Mouse (Mus musculus): ENCODE results near the gene Pkn1. TPM values are rescaled to one million over a fixed set of nuclear protein-coding genes. Genes with fewer than 3 reads are reported as not detected.

Gene Pkn1
- polyA plus RNA-seq, 1 experiment from 2014 or later: 21.5 TPM

DNA sequence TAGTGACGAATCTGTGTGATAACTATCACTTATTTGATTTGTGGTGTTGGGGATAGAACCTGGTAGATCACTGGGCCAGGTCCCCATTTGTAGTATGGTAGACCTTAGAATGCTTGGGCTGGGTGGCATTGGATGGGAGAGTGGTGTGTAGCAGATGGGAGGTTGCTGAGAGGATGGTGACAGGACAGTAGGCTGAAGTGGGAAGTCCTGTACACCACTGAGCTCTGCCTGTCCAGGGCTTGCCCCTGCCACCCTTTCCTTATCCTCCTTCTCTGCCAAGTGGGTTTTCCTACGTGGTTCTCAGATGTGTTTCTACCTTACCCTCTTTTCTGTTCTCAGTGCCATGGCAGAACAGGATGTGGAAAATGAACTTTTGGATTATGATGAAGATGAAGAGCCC, 20.1 kb upstream of the Pkn1 start:
- DNase-seq (ENCODE audit: low spot score): no peak
- Histone ChIP-seq H3K27ac (no peak overlapping the region), H3K9me3 (no peaks in the 10 kb centered on the region), H3K4me3 (no peak overlapping the region), H3K4me1 (peaks cover 16% of the 10 kb centered on the region), H3K36me3 (peaks cover 54% of the 10 kb centered on the region), H3K27me3 (ENCODE audit: insufficient read depth, poor library complexity, severe bottlenecking) (no peaks in the 10 kb centered on the region)
- 95% methylated on average over 2 of the region's 2 CpGs for WGBS

DNA sequence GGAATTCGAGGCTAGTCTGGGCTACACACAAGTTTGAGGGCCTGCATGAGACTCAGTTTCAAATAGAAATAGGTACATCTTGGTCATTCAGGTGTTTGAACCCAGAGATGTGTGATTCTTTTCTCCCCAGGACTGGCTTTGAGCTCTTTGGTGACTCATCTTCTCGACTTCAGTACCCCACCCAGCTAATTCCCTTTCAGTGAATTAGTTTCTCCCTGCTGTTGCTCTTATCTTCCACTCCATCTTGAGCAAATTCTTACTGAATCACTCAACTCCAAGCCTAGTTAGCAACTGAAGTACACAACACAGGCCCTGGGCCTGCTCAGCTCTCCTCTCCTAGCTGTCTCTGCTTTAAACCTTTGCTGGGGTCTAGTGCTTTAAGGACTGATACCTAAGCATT, 17.6 kb upstream of the Pkn1 start:
- no peaks in the 10 kb centered on the region for H3K27me3 ChIP-seq (ENCODE audit: insufficient read depth, poor library complexity, severe bottlenecking)
- no peak for DNase-seq (ENCODE audit: low spot score)
- H3K9me3 ChIP-seq: no peaks in the 10 kb centered on the region
- peak overlapping the region; percentile 98 for H3K4me3 ChIP-seq
- peaks cover 16% of the 10 kb centered on the region for H3K4me1 ChIP-seq
- H3K36me3 ChIP-seq: peaks cover 29% of the 10 kb centered on the region
- peak overlapping the region; percentile 59 for H3K27ac ChIP-seq
- 60% methylated on average over 2 of the region's 2 CpGs for WGBS

DNA sequence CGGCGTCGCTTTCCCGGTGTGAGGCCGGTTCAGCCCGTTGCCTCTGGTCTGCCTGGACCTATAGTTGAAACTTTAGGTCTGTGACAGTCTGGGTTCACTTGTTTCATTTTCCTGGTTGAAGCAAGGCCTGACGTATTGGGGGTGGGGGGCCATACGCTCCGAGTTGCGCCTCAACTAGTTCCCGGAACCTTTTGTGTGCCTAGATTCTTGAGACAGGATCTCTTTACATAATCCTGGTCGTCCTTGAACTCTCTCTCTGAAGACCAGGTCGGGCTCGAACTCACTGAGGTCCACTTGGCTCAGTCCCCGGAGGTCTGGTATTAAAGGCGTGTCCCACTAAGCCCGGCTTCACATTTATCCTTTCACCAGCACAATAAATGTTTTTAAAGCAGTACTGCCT, 16.8 kb upstream of the Pkn1 start:
- WGBS: under 1% methylated on average over 17 of the region's 17 CpGs
- Histone ChIP-seq H3K9me3 (no peaks in the 10 kb centered on the region), H3K27ac (peak overlapping the region; percentile 99), H3K4me3 (peak overlapping the region; percentile 98), H3K4me1 (peaks cover 16% of the 10 kb centered on the region), H3K36me3 (peaks cover 21% of the 10 kb centered on the region), H3K27me3 (ENCODE audit: insufficient read depth, poor library complexity, severe bottlenecking) (no peaks in the 10 kb centered on the region)
- DNase-seq (ENCODE audit: low spot score): no peak

DNA sequence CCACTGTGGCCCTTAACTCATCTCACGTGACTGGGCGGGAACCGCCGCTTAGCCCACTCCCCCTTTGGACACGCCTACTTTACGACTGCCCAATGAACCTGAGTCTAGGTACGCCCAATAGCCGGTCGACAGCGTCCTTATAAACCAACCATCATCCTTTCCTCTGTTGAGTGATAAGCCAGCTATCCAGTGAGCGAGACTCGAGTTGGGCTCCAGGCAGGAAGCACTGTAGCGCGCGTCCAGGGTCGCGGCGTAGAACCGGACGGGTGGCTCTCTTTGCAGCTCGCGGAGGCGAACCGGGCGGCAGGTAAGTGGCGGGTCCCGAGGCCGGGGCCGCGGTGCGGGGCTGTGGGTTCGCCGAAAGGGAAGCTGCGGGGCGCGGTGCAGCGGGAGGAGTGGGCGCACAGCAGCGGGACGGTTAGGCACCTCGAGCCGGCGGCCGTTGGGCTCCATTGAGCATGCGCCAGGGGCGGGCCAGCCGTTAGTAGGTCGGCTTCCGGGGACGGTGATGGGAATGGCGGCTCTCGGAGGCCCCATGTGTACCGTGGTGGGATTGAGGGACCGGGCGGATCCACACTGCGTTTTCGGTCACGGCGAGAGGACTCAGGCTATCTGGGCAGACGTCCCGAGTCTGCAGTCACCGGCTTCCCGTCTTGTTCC, 16.2 kb upstream of the Pkn1 start, which contains the start of gene Ddx39:
TSS of gene Ddx39 (plus strand) at position 147 of the 660 bp plus-strand sequence.
- under 1% methylated on average over 62 of the region's 63 CpGs for WGBS
- Histone ChIP-seq H3K4me3 (peak within 1 kb of the TSS; percentile 98), H3K4me1 (peaks cover 16% of the 10 kb centered on the region), H3K27ac (peak within 1 kb of the TSS; percentile 99), H3K27me3 (ENCODE audit: insufficient read depth, poor library complexity, severe bottlenecking) (no peaks in the 10 kb centered on the region), H3K36me3 (peaks cover 15% of the 10 kb centered on the region), H3K9me3 (no peaks in the 10 kb centered on the region)
- DNase-seq (ENCODE audit: low spot score): peak; percentile 99

DNA sequence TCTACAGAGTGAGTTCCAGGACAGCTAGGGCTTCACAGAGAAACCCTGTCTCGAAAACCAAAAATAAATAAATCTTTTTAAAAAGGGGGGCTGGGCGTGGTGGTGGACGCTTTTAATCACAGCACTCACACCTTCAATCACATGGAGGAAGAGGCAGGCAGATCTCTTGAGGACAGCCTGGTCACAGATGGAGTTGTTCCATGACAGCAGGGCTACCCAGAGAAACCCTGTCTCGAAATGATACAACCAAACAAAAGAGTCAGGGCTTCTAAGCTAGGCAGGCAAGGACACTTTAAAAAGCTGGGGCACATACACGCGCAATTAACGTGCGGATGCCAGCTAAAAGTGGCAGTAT, 15.7 kb upstream of the Pkn1 start:
- H3K27me3 ChIP-seq (ENCODE audit: insufficient read depth, poor library complexity, severe bottlenecking): no peaks in the 10 kb centered on the region
- H3K4me1 ChIP-seq: peaks cover 16% of the 10 kb centered on the region
- H3K27ac ChIP-seq: peak overlapping the region; percentile 99
- peak overlapping the region; percentile 98 for H3K4me3 ChIP-seq
- H3K9me3 ChIP-seq: no peaks in the 10 kb centered on the region
- no peak for DNase-seq (ENCODE audit: low spot score)
- WGBS: 16% methylated on average over 8 of the region's 8 CpGs
- H3K36me3 ChIP-seq: peaks cover 10% of the 10 kb centered on the region

DNA sequence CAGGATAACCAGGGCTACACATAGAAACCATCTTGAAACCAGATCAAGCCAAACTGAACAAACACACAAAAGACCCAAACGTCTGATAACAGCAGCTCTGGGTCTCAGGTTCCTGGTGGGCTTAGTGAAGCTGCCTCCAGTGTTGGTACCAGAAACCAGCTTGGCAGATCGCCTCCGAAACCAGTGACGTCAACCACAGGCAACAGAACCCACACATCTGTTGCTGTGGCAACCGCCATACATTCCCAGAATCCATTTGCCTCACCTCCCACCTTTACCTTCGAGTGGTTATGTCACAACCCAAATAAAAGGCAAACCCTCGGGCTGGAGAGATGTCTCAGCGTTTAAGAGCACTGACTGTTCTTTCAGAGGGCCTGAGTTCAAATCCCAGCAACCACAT, 8.6 kb upstream of the Pkn1 start:
- Histone ChIP-seq H3K9me3 (no peaks in the 10 kb centered on the region), H3K4me1 (peaks cover 5% of the 10 kb centered on the region; the same call in 1 of the 2 replicates), H3K27ac (no peak overlapping the region), H3K27me3 (ENCODE audit: insufficient read depth, poor library complexity, severe bottlenecking) (no peaks in the 10 kb centered on the region), H3K36me3 (no peaks in the 10 kb centered on the region), H3K4me3 (no peak overlapping the region)
- no peak for DNase-seq (ENCODE audit: low spot score)
- WGBS: 69% methylated on average over 8 of the region's 8 CpGs

DNA sequence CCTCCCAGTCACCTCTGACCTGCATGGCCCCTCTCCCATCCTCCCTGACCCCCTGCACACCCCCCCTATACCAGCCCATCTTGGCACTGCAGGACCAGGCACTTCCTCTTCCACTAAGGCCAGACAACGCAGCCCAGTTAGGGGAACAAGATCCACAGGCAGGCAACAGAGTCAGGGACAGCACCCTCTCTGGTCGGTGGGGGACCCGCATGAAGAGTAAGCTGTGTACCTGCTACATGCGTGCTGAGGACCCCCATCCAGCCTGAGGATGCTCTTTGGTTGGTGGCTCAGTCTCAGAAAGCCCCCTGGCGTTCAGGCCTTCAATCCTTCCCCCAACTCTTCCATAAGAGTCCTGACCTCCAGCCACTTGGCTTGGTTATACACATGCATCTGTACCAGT, 7.4 kb upstream of the Pkn1 start:
- 57% methylated on average over 5 of the region's 5 CpGs for WGBS
- no peak for DNase-seq (ENCODE audit: low spot score)
- no peaks in the 10 kb centered on the region for H3K27me3 ChIP-seq (ENCODE audit: insufficient read depth, poor library complexity, severe bottlenecking)
- peak overlapping the region; percentile 22; the same call in 1 of the 2 replicates for H3K27ac ChIP-seq
- H3K4me1 ChIP-seq: peaks cover 5% of the 10 kb centered on the region; the same call in 1 of the 2 replicates
- no peaks in the 10 kb centered on the region for H3K36me3 ChIP-seq
- H3K9me3 ChIP-seq: no peaks in the 10 kb centered on the region
- no peak overlapping the region for H3K4me3 ChIP-seq

DNA sequence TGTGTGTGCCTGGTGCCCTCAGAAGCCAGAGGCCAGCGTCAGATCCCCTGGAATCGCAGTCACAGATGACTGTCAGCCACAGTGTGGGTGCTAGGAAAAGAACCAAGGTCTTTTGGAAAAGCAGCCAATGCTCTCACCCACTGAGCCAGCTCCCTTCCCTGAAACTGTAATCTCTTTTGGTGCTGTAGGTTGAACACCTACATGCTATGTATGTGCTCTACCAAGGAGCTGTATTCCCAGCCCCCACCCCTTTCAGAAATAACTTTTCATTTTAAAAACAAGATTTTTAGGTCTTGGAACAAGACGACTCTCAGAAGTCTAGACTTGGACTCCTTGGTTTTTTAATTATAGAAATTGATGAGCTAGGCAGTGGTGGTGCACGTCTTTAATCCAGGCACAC, 4.4 kb upstream of the Pkn1 start:
- Histone ChIP-seq H3K4me1 (peaks cover 28% of the 10 kb centered on the region), H3K4me3 (no peak overlapping the region), H3K27ac (no peak overlapping the region), H3K9me3 (no peaks in the 10 kb centered on the region), H3K36me3 (no peaks in the 10 kb centered on the region), H3K27me3 (ENCODE audit: insufficient read depth, poor library complexity, severe bottlenecking) (no peaks in the 10 kb centered on the region)
- 70% methylated on average over 4 of the region's 4 CpGs for WGBS
- DNase-seq (ENCODE audit: low spot score): no peak

DNA sequence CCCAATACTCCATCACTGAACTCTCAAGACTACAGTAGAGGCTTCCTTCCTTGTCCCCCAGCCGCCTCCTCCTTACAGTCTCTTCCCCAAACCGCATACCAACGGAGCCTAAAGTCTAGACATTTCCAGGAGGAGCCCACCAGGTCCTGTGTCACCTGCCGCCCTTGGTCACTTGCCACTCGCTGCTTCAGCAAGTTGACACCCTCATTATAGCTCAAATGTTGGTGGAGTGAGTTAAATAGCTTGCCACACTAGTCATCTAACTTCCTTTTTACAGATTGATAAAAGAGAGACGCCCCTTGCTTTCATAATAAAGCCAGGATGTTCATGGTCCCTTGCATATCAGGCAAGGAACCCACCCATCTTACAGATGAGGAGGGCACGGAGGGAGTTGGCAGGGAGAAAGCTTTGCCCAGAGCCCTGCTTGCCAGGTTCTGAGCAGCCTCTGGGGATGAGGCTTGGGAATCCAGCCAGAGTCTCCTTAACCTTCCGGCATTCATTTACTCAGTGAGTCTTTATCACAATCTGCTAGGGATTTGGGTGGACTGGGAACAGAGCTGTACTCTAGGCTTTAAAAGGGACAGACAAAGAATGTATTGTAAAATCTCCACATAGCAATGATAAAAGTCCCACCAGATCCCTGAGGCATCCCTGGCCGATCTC, 1.6 kb upstream of the Pkn1 start:
- H3K27ac ChIP-seq: no peak overlapping the region
- 69% methylated on average over 9 of the region's 9 CpGs for WGBS

DNA sequence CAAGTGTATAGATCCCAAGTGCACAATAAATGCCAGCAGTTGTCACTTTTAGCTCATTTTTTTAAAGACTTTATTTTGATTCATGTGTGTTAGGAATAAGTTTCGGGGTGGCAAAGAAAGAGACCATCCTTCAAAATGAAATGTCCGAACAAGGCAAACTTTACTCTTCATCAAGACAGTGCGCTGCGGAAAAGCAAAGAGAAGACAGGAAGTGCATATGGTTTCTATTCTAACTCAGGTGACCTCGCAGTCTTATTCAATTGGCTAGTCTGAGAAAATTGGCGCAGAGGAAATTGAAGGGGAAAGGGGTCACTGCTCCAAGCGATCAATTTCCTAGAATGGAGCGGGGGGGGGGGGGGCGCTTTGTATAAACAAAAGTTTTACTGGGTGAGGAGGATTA, 587 bp upstream of the Pkn1 start:
- no peaks in the 10 kb centered on the region for H3K36me3 ChIP-seq
- H3K4me1 ChIP-seq: peaks cover 47% of the 10 kb centered on the region
- peak overlapping the region; percentile 95 for H3K4me3 ChIP-seq
- H3K9me3 ChIP-seq: no peaks in the 10 kb centered on the region
- WGBS: 51% methylated on average over 9 of the region's 9 CpGs
- H3K27me3 ChIP-seq (ENCODE audit: insufficient read depth, poor library complexity, severe bottlenecking): no peaks in the 10 kb centered on the region
- H3K27ac ChIP-seq: peak overlapping the region; percentile 96
- DNase-seq (ENCODE audit: low spot score): no peak

More for the DNA sequence above, 1.6 kb upstream of the Pkn1 start:
- H3K4me3 ChIP-seq: no peak overlapping the region
- no peaks in the 10 kb centered on the region for H3K9me3 ChIP-seq
- DNase-seq (ENCODE audit: low spot score): no peak
- H3K27me3 ChIP-seq (ENCODE audit: insufficient read depth, poor library complexity, severe bottlenecking): no peaks in the 10 kb centered on the region
- no peaks in the 10 kb centered on the region for H3K36me3 ChIP-seq
- peaks cover 44% of the 10 kb centered on the region for H3K4me1 ChIP-seq

DNA sequence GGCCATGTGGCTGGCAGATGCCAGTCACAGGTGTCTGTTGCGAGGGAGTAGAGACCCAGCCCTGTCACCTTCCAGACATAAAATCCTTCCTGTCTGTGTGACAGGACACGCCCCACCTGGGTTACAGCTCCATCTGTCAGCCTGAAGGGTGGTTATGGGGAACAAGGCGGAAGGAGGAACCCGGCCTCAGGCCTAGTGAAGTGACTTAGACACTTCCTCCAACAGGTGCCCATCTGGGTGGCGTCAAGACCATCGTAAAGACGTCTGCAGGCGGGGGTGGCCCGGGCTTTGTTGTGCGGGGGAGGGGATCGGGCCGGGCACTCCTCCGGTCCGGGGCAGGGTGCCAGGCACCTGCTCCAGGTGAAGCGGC, 703 bp downstream of the Pkn1 start:
- WGBS: 6% methylated on average over 15 of the region's 15 CpGs
- no peaks in the 10 kb centered on the region for H3K27me3 ChIP-seq (ENCODE audit: insufficient read depth, poor library complexity, severe bottlenecking)
- peak overlapping the region; percentile 95 for H3K4me3 ChIP-seq
- DNase-seq (ENCODE audit: low spot score): no peak
- no peaks in the 10 kb centered on the region for H3K36me3 ChIP-seq
- peak overlapping the region; percentile 96 for H3K27ac ChIP-seq
- H3K4me1 ChIP-seq: peaks cover 53% of the 10 kb centered on the region
- H3K9me3 ChIP-seq: no peaks in the 10 kb centered on the region

DNA sequence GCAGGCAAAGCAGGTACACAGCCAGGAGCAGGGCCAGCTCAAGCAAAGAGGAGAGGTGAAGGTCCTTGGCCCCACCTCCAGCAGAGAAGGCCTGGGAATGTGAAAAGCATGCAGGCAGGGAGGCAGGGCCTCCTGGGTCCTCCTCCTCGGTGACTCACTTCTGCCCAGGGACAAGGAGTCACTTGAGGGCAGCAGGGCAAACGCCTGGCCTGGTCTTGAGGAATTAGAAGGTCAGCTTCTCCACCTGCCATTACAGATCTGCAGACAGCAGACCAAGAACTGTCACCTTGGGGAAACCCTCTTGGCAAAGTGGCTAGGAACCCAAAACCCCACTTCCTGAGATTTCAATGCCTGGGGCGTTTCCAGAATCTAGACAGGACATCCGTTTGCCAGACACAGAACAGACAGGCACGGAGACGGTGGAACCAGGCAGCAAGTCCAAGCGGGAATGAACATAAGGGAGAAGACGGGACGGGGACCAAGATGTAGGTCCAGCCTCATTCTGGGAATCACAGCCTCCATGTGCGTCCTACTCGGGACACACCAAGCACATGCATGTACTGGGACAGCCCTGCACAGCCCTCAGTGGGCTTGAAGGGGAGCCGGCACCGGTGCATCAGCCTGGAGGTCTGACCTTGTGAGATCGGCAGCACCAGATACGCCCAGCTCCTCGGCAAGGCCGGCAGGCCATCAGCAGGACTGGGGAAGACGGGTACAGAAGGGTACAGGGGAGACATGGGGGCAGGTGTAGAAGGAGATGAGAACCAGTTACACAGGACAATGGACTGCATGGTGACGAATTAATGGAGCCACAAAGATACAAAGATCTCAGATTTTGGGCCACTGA, 1.4 kb downstream of the Pkn1 start:
- 42% methylated on average over 19 of the region's 19 CpGs for WGBS
- H3K27me3 ChIP-seq (ENCODE audit: insufficient read depth, poor library complexity, severe bottlenecking): no peaks in the 10 kb centered on the region
- peaks cover 53% of the 10 kb centered on the region for H3K4me1 ChIP-seq
- H3K9me3 ChIP-seq: no peaks in the 10 kb centered on the region
- H3K4me3 ChIP-seq: peak overlapping the region; percentile 95
- no peak for DNase-seq (ENCODE audit: low spot score)
- peaks cover 4% of the 10 kb centered on the region for H3K36me3 ChIP-seq
- H3K27ac ChIP-seq: peak overlapping the region; percentile 96
